Mouse (Mus musculus) midbrain, embryonic 14.5 days (tissue): ENCODE data around the gene Lmo7. TPM values are rescaled to one million over a fixed set of nuclear protein-coding genes. Genes with fewer than 3 reads are reported as not detected.

Experiments
- ATAC-seq: fragments of 200-750 bp; cut with Nextera tagmentation; 2 replicates; pipeline ENCODE4 v1.8.0; 2017; ENCODE audit warnings: moderate number of reproducible peaks, moderate library complexity; ENCODE audit not compliant: low FRiP score, low TSS enrichment
- DNase-seq: peaks from one replicate; pipeline ENCODE4 v3.0.0-alpha.2; 2015
- H3K27ac ChIP-seq: fragments of 300-500 bp; sonication (generic); replicated peaks from 2 replicates; pipeline ENCODE4 v1.5.1; 2014; ENCODE audit warnings: mild to moderate bottlenecking, low read depth, low read length, moderate library complexity
- H3K27me3 ChIP-seq: fragments of 300-500 bp; sonication (generic); 2 replicates; pipeline ENCODE4 v1.6.1; 2014; ENCODE audit warnings: low read length, control low read depth, mixed read lengths; ENCODE audit not compliant: control insufficient read depth, insufficient read depth
- H3K36me3 ChIP-seq: fragments of 300-500 bp; sonication (generic); 2 replicates; pipeline ENCODE4 v1.6.1; 2014; ENCODE audit warnings: low read length, control low read depth; ENCODE audit not compliant: control insufficient read depth, insufficient read depth
- H3K4me1 ChIP-seq: fragments of 300-500 bp; sonication (generic); 2 replicates; pipeline ENCODE4 v1.6.1; 2014; ENCODE audit warnings: mild to moderate bottlenecking, antibody characterized with exemption, low read length, control low read depth; ENCODE audit not compliant: control insufficient read depth, insufficient read depth
- H3K4me2 ChIP-seq: fragments of 300-500 bp; sonication (generic); 2 replicates; pipeline ENCODE4 v1.6.1; 2014; ENCODE audit warnings: mild to moderate bottlenecking, low read length, moderate library complexity
- H3K4me3 ChIP-seq: fragments of 300-500 bp; sonication (generic); replicated peaks from 2 replicates; pipeline ENCODE4 v1.5.1; 2014; ENCODE audit warnings: low read depth, low read length
- H3K9ac ChIP-seq: fragments of 300-500 bp; sonication (generic); replicated peaks from 2 replicates; pipeline ENCODE4 v1.6.1; 2014; ENCODE audit warnings: mild to moderate bottlenecking, low read length, moderate library complexity
- H3K9me3 ChIP-seq: fragments of 300-500 bp; sonication (generic); 2 replicates; pipeline ENCODE4 v1.6.1; 2016; ENCODE audit warnings: low read length, control low read depth, mixed read lengths; ENCODE audit not compliant: control insufficient read depth
- WGBS: fragments of 180-500 bp; shearing (Covaris S2); extraction: QIAGEN DNeasy Blood & Tissue Kit; methylation state at CpG from one replicate; pipeline ENCODE4 v1.1.7; 2014; 5-methylcytosine and 5-hydroxymethylcytosine counted together
- polyA plus RNA-seq: library from polyadenylated mRNA; unstranded; fragments of >200 nt; fragmentation: Nextera tagmentation; extraction: Ambion mirVana; gene quantifications from 2 replicates; pipeline ENCODE4 v1.2.1, GENCODE M21; 2014

Gene Lmo7
- polyA plus RNA-seq, 1 experiment from 2014 or later = 1.7 TPM

- no peaks in the 10 kb centered on the region for H3K36me3 ChIP-seq
- H3K4me2 ChIP-seq = no peak overlapping the region
- H3K4me1 ChIP-seq = no peaks in the 10 kb centered on the region
- no peaks in the 10 kb centered on the region for H3K27me3 ChIP-seq
- H3K27ac ChIP-seq = no peak overlapping the region
- H3K4me3 ChIP-seq = no peak overlapping the region
- no peaks in the 10 kb centered on the region for H3K9me3 ChIP-seq
- ATAC-seq = no peak
- WGBS = 49% methylated on average over 10 of the region's 10 CpGs
- no peak overlapping the region for H3K9ac ChIP-seq
- peak; percentile 8 for DNase-seq
These were observed 137.4 kb downstream of the Lmo7 start for GRCm38 (mm10) chr14:101867071-101867733.

GRCm38 (mm10) chr14:101869145-101869544 lies 139.4 kb downstream of the Lmo7 start:
- 85% methylated on average over 6 of the region's 6 CpGs for WGBS
- Histone ChIP-seq H3K9ac (no peak overlapping the region), H3K4me2 (no peak overlapping the region), H3K27ac (no peak overlapping the region), H3K4me1 (no peaks in the 10 kb centered on the region), H3K36me3 (no peaks in the 10 kb centered on the region), H3K9me3 (no peaks in the 10 kb centered on the region), H3K4me3 (no peak overlapping the region), H3K27me3 (no peaks in the 10 kb centered on the region)
- no peak for DNase-seq
- ATAC-seq = no peak

GRCm38 (mm10) chr14:101869661-101870060 lies 139.9 kb downstream of the Lmo7 start:
- no peaks in the 10 kb centered on the region for H3K4me1 ChIP-seq
- H3K36me3 ChIP-seq = no peaks in the 10 kb centered on the region
- no peak overlapping the region for H3K4me2 ChIP-seq
- ATAC-seq (no peak), DNase-seq (no peak)
- H3K9ac ChIP-seq = no peak overlapping the region
- WGBS = 77% methylated on average over 4 of the region's 4 CpGs
- H3K4me3 ChIP-seq = no peak overlapping the region
- H3K9me3 ChIP-seq = no peaks in the 10 kb centered on the region
- no peaks in the 10 kb centered on the region for H3K27me3 ChIP-seq
- H3K27ac ChIP-seq = no peak overlapping the region

GRCm38 (mm10) chr14:101870171-101870902 lies 140.6 kb downstream of the Lmo7 start:
- no peak overlapping the region for H3K9ac ChIP-seq
- DNase-seq (no peak), ATAC-seq (no peak)
- no peaks in the 10 kb centered on the region for H3K36me3 ChIP-seq
- H3K4me3 ChIP-seq = no peak overlapping the region
- 80% methylated on average over 9 of the region's 9 CpGs for WGBS
- no peak overlapping the region for H3K27ac ChIP-seq
- no peaks in the 10 kb centered on the region for H3K27me3 ChIP-seq
- no peaks in the 10 kb centered on the region for H3K9me3 ChIP-seq
- no peaks in the 10 kb centered on the region for H3K4me1 ChIP-seq
- no peak overlapping the region for H3K4me2 ChIP-seq

GRCm38 (mm10) chr14:101872846-101873245 lies 143.1 kb downstream of the Lmo7 start:
- Histone ChIP-seq H3K4me1 (no peaks in the 10 kb centered on the region), H3K36me3 (no peaks in the 10 kb centered on the region), H3K9me3 (no peaks in the 10 kb centered on the region), H3K4me2 (no peak overlapping the region), H3K4me3 (no peak overlapping the region), H3K9ac (no peak overlapping the region), H3K27me3 (no peaks in the 10 kb centered on the region), H3K27ac (no peak overlapping the region)
- DNase-seq = no peak
- WGBS = 82% methylated on average over 3 of the region's 3 CpGs
- ATAC-seq = no peak

GRCm38 (mm10) chr14:101878346-101879049 lies 148.7 kb downstream of the Lmo7 start:
- Histone ChIP-seq H3K9ac (no peak overlapping the region), H3K9me3 (no peaks in the 10 kb centered on the region), H3K36me3 (no peaks in the 10 kb centered on the region), H3K4me3 (no peak overlapping the region), H3K27ac (no peak overlapping the region), H3K4me2 (no peak overlapping the region), H3K4me1 (no peaks in the 10 kb centered on the region), H3K27me3 (no peaks in the 10 kb centered on the region)
- WGBS = 88% methylated on average over 8 of the region's 8 CpGs
- ATAC-seq = no peak
- DNase-seq = no peak

- Histone ChIP-seq H3K9me3 (no peaks in the 10 kb centered on the region), H3K27me3 (no peaks in the 10 kb centered on the region), H3K27ac (no peak overlapping the region), H3K4me1 (no peaks in the 10 kb centered on the region), H3K4me3 (no peak overlapping the region), H3K36me3 (no peaks in the 10 kb centered on the region), H3K9ac (no peak overlapping the region), H3K4me2 (no peak overlapping the region)
- ATAC-seq = no peak
- 45% methylated on average over 7 of the region's 7 CpGs for WGBS
- peak; percentile 2 for DNase-seq
These were observed 149.4 kb downstream of the Lmo7 start for GRCm38 (mm10) chr14:101879050-101879694.

- H3K9ac ChIP-seq = no peak overlapping the region
- H3K4me1 ChIP-seq = no peaks in the 10 kb centered on the region
- 60% methylated on average over 5 of the region's 5 CpGs for WGBS
- H3K27ac ChIP-seq = no peak overlapping the region
- no peaks in the 10 kb centered on the region for H3K36me3 ChIP-seq
- no peaks in the 10 kb centered on the region for H3K9me3 ChIP-seq
- H3K4me2 ChIP-seq = no peak overlapping the region
- ATAC-seq (no peak), DNase-seq (no peak)
- H3K4me3 ChIP-seq = no peak overlapping the region
- H3K27me3 ChIP-seq = no peaks in the 10 kb centered on the region
These were observed 153.2 kb downstream of the Lmo7 start for GRCm38 (mm10) chr14:101882966-101883365.
